Mouse (Mus musculus): ENCODE measurements around the gene Fam168a. TPM values are rescaled to one million over a fixed set of nuclear protein-coding genes. Genes with fewer than 3 reads are reported as not detected.

Gene Fam168a
- polyA plus RNA-seq, 1 experiment from 2014 or later, result 59.9 TPM

DNA sequence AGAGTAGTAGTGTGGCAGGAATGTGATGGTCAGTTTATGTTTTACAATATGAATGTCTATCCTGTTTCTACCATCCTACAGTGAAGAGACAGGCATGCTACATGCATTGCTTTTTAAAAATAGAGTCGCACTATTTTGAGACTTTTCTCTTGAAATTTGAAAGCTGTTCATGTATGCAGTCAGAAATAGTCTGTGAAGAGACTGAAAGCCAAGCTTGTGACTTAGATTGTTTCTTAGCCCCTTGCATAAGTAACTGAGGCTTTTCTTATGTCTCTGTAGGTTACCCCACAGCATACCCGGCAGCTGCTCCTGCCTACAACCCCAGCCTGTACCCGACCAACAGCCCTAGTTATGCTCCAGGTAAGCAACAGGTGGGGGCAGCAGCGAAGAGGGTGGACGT, 106.2 kb downstream of the Fam168a start:
- H3K4me1 ChIP-seq (ENCODE audit: control insufficient read depth, insufficient read depth, low read length), result no peaks in the 10 kb centered on the region
- H3K9me3 ChIP-seq (ENCODE audit: control insufficient read depth, low read depth, low read length), result no peaks in the 10 kb centered on the region
- H3K27me3 ChIP-seq (ENCODE audit: control insufficient read depth, insufficient read depth, low read length), result no peaks in the 10 kb centered on the region
- ATAC-seq (ENCODE audit: insufficient number of reproducible peaks, insufficient read depth, low FRiP score, low read depth), result no peak
- no peak overlapping the region for H3K4me3 ChIP-seq (ENCODE audit: low read depth, low read length)
- no peak overlapping the region for H3K27ac ChIP-seq (ENCODE audit: low read length)
- H3K4me2 ChIP-seq (replicated peaks; ENCODE audit: low read depth, low read length), result no peak overlapping the region
- H3K36me3 ChIP-seq (ENCODE audit: control insufficient read depth, insufficient read depth, low read length), result no peaks in the 10 kb centered on the region
- 88% methylated on average over 5 of the region's 5 CpGs for WGBS
- H3K9ac ChIP-seq (replicated peaks; ENCODE audit: low read depth, low read length), result no peak overlapping the region

DNA sequence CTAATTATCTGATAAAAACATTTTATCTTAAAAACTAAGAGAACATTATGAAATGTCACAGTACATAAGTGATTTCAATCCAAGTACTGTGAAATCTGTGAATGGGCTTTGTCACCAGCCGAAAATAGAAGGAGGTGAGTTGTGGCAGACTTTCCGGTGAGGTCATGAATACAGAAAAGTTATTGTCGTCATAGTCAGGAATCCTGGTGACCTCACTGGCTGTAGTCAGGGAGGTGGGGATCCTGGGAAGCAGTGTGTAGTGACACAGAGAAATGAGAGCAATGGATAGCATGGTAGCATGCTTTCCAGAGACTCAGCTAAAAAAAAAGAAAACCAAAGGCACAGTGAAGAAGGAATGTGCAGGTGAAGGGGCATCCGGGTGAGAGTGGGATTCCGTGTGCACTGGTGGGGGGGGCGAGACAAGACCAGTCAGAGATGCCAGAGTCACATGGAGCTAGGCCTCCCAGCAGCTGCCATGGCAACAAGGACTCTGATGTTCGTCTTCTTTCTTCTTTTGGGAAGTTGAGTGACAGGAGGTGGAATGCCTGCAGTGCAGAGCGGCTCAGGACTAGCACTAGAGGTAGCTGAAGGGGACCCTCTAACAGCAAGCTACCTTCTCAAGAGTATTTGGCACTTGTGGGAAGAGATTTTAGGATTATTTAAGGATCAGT, 109.6 kb downstream of the Fam168a start:
- H3K4me3 ChIP-seq (ENCODE audit: low read depth, low read length), result no peak overlapping the region
- WGBS, result 59% methylated on average over 8 of the region's 8 CpGs
- no peak for ATAC-seq (ENCODE audit: insufficient number of reproducible peaks, insufficient read depth, low FRiP score, low read depth)
- H3K27ac ChIP-seq (ENCODE audit: low read length), result no peak overlapping the region
- H3K36me3 ChIP-seq (ENCODE audit: control insufficient read depth, insufficient read depth, low read length), result no peaks in the 10 kb centered on the region
- no peaks in the 10 kb centered on the region for H3K27me3 ChIP-seq (ENCODE audit: control insufficient read depth, insufficient read depth, low read length)
- H3K9me3 ChIP-seq (ENCODE audit: control insufficient read depth, low read depth, low read length), result no peaks in the 10 kb centered on the region
- no peaks in the 10 kb centered on the region for H3K4me1 ChIP-seq (ENCODE audit: control insufficient read depth, insufficient read depth, low read length)
- H3K4me2 ChIP-seq (replicated peaks; ENCODE audit: low read depth, low read length), result no peak overlapping the region
- no peak overlapping the region for H3K9ac ChIP-seq (replicated peaks; ENCODE audit: low read depth, low read length)

DNA sequence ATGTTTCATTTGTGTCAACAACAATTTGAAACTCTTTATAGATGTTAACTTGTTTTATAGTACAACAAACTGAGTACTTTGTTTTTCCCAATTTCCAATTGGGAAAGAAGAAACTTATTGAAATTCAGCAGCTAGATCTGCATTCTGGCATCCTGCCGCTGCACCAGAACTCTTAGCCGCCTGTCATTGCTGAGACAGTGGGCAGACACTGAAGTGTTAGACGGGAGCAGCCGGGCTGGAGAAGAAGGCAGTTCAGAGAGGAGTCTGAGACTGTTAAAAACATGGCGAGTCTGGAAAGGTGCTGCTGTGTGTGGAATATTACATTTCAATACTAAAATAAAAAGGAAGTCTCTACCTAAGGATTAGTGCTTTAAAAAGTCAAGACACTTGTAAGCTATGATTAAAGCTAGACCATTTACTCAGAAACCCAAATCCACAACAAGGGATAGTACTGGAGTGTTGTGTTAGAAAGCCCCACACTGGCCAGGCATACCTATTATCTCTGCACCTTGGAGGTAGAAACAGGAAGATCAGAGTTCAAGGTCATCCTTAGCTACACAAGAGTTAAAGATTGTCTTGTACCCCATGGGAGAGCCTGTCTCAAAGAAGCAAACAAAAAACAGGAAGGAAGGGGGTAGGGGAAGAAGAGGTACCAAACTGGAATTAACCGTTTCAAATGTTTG, 110.5 kb downstream of the Fam168a start:
- WGBS, result 68% methylated on average over 6 of the region's 6 CpGs
- no peak overlapping the region for H3K4me3 ChIP-seq (ENCODE audit: low read depth, low read length)
- no peak for ATAC-seq (ENCODE audit: insufficient number of reproducible peaks, insufficient read depth, low FRiP score, low read depth)

DNA sequence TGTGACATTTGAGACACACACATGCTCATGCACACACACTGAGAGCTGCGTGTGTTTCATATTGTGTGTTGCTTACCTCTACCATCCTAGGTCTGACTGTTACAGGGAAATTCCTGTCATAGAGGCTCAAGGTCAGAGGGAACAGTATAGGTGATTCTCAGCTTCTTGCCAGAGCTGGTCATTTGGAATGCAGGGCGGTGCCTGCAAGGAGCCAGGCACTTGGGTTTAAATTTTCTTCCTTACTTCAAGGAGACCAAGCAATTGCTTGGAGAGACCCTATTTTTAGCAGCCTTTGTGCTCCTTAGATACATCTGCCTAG, 111.0 kb downstream of the Fam168a start:
- Histone ChIP-seq H3K4me1 (ENCODE audit: control insufficient read depth, insufficient read depth, low read length) (no peaks in the 10 kb centered on the region), H3K27me3 (ENCODE audit: control insufficient read depth, insufficient read depth, low read length) (no peaks in the 10 kb centered on the region), H3K36me3 (ENCODE audit: control insufficient read depth, insufficient read depth, low read length) (no peaks in the 10 kb centered on the region), H3K4me3 (ENCODE audit: low read depth, low read length) (no peak overlapping the region), H3K4me2 (replicated peaks; ENCODE audit: low read depth, low read length) (no peak overlapping the region), H3K9ac (replicated peaks; ENCODE audit: low read depth, low read length) (no peak overlapping the region), H3K27ac (ENCODE audit: low read length) (no peak overlapping the region), H3K9me3 (ENCODE audit: control insufficient read depth, low read depth, low read length) (no peaks in the 10 kb centered on the region)
- ATAC-seq (ENCODE audit: insufficient number of reproducible peaks, insufficient read depth, low FRiP score, low read depth), result no peak
- WGBS, result 82% methylated on average over 2 of the region's 2 CpGs

More for the DNA sequence above, 110.5 kb downstream of the Fam168a start:
- Histone ChIP-seq H3K36me3 (ENCODE audit: control insufficient read depth, insufficient read depth, low read length) (no peaks in the 10 kb centered on the region), H3K27me3 (ENCODE audit: control insufficient read depth, insufficient read depth, low read length) (no peaks in the 10 kb centered on the region), H3K9ac (replicated peaks; ENCODE audit: low read depth, low read length) (no peak overlapping the region), H3K9me3 (ENCODE audit: control insufficient read depth, low read depth, low read length) (no peaks in the 10 kb centered on the region), H3K27ac (ENCODE audit: low read length) (no peak overlapping the region), H3K4me2 (replicated peaks; ENCODE audit: low read depth, low read length) (no peak overlapping the region), H3K4me1 (ENCODE audit: control insufficient read depth, insufficient read depth, low read length) (no peaks in the 10 kb centered on the region)

DNA sequence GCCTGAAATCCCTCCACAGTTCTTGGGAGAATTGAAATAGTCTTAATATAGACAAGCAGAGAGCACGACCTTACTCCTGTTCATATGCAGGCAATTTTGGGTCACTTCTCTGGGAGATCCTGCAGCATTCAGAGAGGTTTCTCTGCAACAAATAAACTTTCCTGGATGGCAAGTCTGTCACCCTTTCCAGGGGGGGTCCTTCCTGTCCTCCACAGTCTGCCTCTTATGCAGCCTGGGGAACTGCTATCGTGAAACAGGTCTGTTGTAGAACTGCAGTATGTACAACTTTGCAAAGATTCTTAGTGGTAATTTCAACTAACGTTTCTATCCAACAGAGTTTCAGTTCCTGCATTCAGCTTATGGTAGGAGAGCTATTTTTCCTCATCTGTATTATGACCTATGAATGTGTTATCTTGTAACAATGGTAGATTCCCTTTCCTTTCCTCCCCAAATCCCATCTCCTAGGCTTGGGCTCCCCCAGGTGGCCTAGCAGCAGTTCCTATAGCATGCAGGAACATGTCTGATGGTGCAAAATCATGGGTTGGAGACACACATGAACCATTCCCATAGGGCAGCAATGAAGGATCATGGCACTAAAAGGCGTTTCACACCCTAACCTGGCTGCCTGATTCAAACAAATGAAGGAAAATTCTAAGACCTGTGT, 112.1 kb downstream of the Fam168a start:
- WGBS, result 87% methylated on average over 4 of the region's 4 CpGs
- H3K27ac ChIP-seq (ENCODE audit: low read length), result no peak overlapping the region
- no peaks in the 10 kb centered on the region for H3K27me3 ChIP-seq (ENCODE audit: control insufficient read depth, insufficient read depth, low read length)
- no peak overlapping the region for H3K4me3 ChIP-seq (ENCODE audit: low read depth, low read length)
- no peak for ATAC-seq (ENCODE audit: insufficient number of reproducible peaks, insufficient read depth, low FRiP score, low read depth)
- no peaks in the 10 kb centered on the region for H3K9me3 ChIP-seq (ENCODE audit: control insufficient read depth, low read depth, low read length)
- no peaks in the 10 kb centered on the region for H3K36me3 ChIP-seq (ENCODE audit: control insufficient read depth, insufficient read depth, low read length)
- no peak overlapping the region for H3K4me2 ChIP-seq (replicated peaks; ENCODE audit: low read depth, low read length)
- no peaks in the 10 kb centered on the region for H3K4me1 ChIP-seq (ENCODE audit: control insufficient read depth, insufficient read depth, low read length)
- H3K9ac ChIP-seq (replicated peaks; ENCODE audit: low read depth, low read length), result no peak overlapping the region

DNA sequence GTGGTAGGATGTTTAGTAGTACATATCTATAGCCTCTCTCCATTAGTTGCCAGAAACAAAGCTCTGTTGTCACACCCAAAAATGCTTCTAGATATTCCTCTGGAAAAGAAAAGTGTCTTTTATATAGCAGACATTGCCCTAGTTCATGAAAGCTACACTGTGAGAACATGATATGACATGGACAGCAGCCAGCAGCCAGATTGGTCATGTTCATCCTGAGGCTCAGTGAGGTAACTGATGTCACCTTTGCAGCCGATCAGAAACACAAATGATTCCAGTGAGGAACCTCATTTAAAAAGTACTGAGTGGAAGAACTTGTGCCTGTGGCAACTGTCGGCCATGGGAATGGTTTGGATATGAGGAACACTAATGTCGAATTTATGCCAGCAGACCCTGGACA, 118.2 kb downstream of the Fam168a start:
- Histone ChIP-seq H3K9me3 (ENCODE audit: control insufficient read depth, low read depth, low read length) (no peaks in the 10 kb centered on the region), H3K9ac (replicated peaks; ENCODE audit: low read depth, low read length) (no peak overlapping the region), H3K4me2 (replicated peaks; ENCODE audit: low read depth, low read length) (no peak overlapping the region), H3K36me3 (ENCODE audit: control insufficient read depth, insufficient read depth, low read length) (peaks cover 7% of the 10 kb centered on the region; the same call in 1 of the 2 replicates), H3K27me3 (ENCODE audit: control insufficient read depth, insufficient read depth, low read length) (no peaks in the 10 kb centered on the region), H3K4me3 (ENCODE audit: low read depth, low read length) (no peak overlapping the region), H3K27ac (ENCODE audit: low read length) (no peak overlapping the region), H3K4me1 (ENCODE audit: control insufficient read depth, insufficient read depth, low read length) (no peaks in the 10 kb centered on the region)
- no peak for ATAC-seq (ENCODE audit: insufficient number of reproducible peaks, insufficient read depth, low FRiP score, low read depth)
- WGBS, result 92% methylated on average over 3 of the region's 3 CpGs

DNA sequence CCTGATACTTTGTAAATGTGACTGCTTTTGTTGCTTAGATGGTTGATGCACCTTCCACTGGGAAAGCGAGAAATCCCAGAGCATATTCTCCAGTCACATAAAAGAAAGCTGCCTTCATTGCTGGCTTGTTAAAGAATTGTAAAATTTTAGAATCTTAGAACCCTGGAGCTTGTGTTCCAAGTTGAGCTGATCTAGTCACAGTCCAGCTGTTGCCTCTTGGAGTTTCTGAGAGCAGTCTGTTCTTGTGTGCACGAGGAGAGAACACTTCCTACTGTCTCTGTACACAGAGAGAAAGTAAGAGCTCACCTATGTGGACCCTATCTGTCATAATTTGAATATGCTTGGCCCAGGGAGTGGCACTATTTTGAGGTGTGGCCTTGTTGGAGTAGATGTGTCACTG, 122.1 kb downstream of the Fam168a start:
- H3K9ac ChIP-seq (replicated peaks; ENCODE audit: low read depth, low read length), result no peak overlapping the region
- H3K4me2 ChIP-seq (replicated peaks; ENCODE audit: low read depth, low read length), result no peak overlapping the region
- H3K4me1 ChIP-seq (ENCODE audit: control insufficient read depth, insufficient read depth, low read length), result no peaks in the 10 kb centered on the region
- H3K9me3 ChIP-seq (ENCODE audit: control insufficient read depth, low read depth, low read length), result no peaks in the 10 kb centered on the region
- H3K27me3 ChIP-seq (ENCODE audit: control insufficient read depth, insufficient read depth, low read length), result no peaks in the 10 kb centered on the region
- H3K36me3 ChIP-seq (ENCODE audit: control insufficient read depth, insufficient read depth, low read length), result peaks cover 7% of the 10 kb centered on the region; the same call in 1 of the 2 replicates
- 90% methylated on average over 2 of the region's 2 CpGs for WGBS
- no peak for ATAC-seq (ENCODE audit: insufficient number of reproducible peaks, insufficient read depth, low FRiP score, low read depth)
- no peak overlapping the region for H3K4me3 ChIP-seq (ENCODE audit: low read depth, low read length)
- H3K27ac ChIP-seq (ENCODE audit: low read length), result no peak overlapping the region

DNA sequence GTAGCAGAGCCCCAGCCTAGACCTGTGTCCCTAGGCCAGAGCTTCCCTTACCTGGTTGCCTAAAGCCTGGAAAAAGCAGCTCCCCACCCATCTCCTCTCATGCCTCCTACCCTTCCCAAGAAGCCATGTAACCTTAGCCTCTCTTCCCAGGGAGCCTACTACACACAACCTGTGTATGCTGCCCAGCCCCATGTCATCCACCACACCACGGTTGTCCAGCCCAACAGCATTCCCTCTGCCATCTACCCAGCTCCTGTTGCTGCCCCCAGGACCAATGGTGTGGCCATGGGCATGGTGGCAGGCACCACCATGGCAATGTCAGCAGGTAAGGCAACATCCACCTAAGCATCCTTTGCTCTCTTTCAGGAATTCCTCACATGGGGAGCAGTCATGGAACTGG, 127.4 kb downstream of the Fam168a start:
- no peaks in the 10 kb centered on the region for H3K27me3 ChIP-seq (ENCODE audit: control insufficient read depth, insufficient read depth, low read length)
- H3K9me3 ChIP-seq (ENCODE audit: control insufficient read depth, low read depth, low read length), result no peaks in the 10 kb centered on the region
- no peak overlapping the region for H3K27ac ChIP-seq (ENCODE audit: low read length)
- H3K4me1 ChIP-seq (ENCODE audit: control insufficient read depth, insufficient read depth, low read length), result no peaks in the 10 kb centered on the region
- no peak for ATAC-seq (ENCODE audit: insufficient number of reproducible peaks, insufficient read depth, low FRiP score, low read depth)
- no peak overlapping the region for H3K4me2 ChIP-seq (replicated peaks; ENCODE audit: low read depth, low read length)
- H3K36me3 ChIP-seq (ENCODE audit: control insufficient read depth, insufficient read depth, low read length), result peaks cover 6% of the 10 kb centered on the region; the same call in 1 of the 2 replicates
- H3K9ac ChIP-seq (replicated peaks; ENCODE audit: low read depth, low read length), result no peak overlapping the region
- H3K4me3 ChIP-seq (ENCODE audit: low read depth, low read length), result no peak overlapping the region
- 82% methylated on average over 1 of the region's 1 CpGs for WGBS
